ENCODE assay signal across 9 mouse cellular contexts in genomic region chr5:98181686-98182602, GRCm38 (mm10). TPM values are rescaled to one million over a fixed set of nuclear protein-coding genes. Genes with fewer than 3 reads are reported as not detected.
DNase-seq lines count a peak whose midpoint lies in the region; ATAC-seq lines count a peak whose summit lies in the region.
"Had no signal": no experiment of that assay in that cellular context is flagged by ENCODE, and none has a peak within 500 bp of the region (broad histone marks: within the 10 kb centered on the region; RNA-seq: fewer than 3 reads in every experiment).

No protein-coding gene starts in this region.

- WGBS in limb, embryonic 12.5 days, result 2% methylated on average over 16 of the region's 16 CpGs

- peak; percentile 6 for DNase-seq in embryo, embryonic 10 days (ENCODE audit: low spot score)
- DNase-seq in embryo, embryonic 9.5 days (ENCODE audit: extremely low spot score), result no peak
- peak; percentile 34 for DNase-seq in retina, embryonic 14.5 days (ENCODE audit: low spot score)
- no peak for DNase-seq in retina, postnatal 1 day
- DNase-seq in right cerebral cortex, postnatal 4 days, result no peak

- no peak overlapping the region for H3K4me2 ChIP-seq in limb, embryonic 12.5 days

- 0 out of 2 replicates have a peak overlapping the region, but pooled peaks have one; percentile 17 for H3K4me3 ChIP-seq in limb, embryonic 12.5 days (replicated peaks)

- H3K9me3 ChIP-seq in limb, embryonic 12.5 days, result no peaks in the 10 kb centered on the region

- no peak overlapping the region for H3K9ac ChIP-seq in limb, embryonic 12.5 days (replicated peaks)

- H3K4me1 ChIP-seq in limb, embryonic 12.5 days (replicated peaks), result peaks cover 23% of the 10 kb centered on the region

- H3K36me3 ChIP-seq in limb, embryonic 12.5 days, result no peaks in the 10 kb centered on the region

- ATAC-seq in limb, embryonic 12.5 days (ENCODE audit: insufficient number of reproducible peaks, insufficient read depth, low FRiP score, low TSS enrichment, low read depth), result no peak
- no peak for ATAC-seq in inflammation-experienced regulatory T-cells, adult 6 months
- no peak for ATAC-seq in megakaryocyte progenitor cell, adult 5-6 weeks (replicated peaks; ENCODE audit: poor library complexity)

- no peak overlapping the region for H3K27ac ChIP-seq in limb, embryonic 12.5 days

- peaks cover 91% of the 10 kb centered on the region for H3K27me3 ChIP-seq in limb, embryonic 12.5 days

RNA-seq across cellular contexts. Expression of gene Prdm8, which starts 14.9 kb away (rescaled TPM):
- polyA plus RNA-seq in limb, embryonic 12.5 days (2016; fragmentation: Nextera tagmentation; extraction: Ambion mirVana), result 0.18 TPM in 2 replicates
- not detected for polyA plus RNA-seq in inflammation-experienced regulatory T-cells, adult 6 months (2017; shearing (Covaris generic))
- total RNA-seq in megakaryocyte progenitor cell, adult 5-6 weeks (2015), result not detected in 2 replicates
- total RNA-seq in megakaryocyte progenitor cell, adult 5-6 weeks (2017), result not detected in 2 replicates
- total RNA-seq: liver, adult 2 months had no signal
- polyA plus RNA-seq: liver, adult 2 months had no signal

Comparison
In these comparisons a context has a peak if more than half of its experiments do, and no peak if none do; other contexts are left out.
1. DNase-seq: peak in embryo, embryonic 10 days (single experiment) and retina, embryonic 14.5 days (single experiment); none in embryo, embryonic 9.5 days (single experiment), retina, postnatal 1 day (single experiment) and right cerebral cortex, postnatal 4 days (single experiment).